Mouse (Mus musculus) midbrain, embryonic 15.5 days (tissue): ENCODE measurements around the gene Zhx3. TPM values are rescaled to one million over a fixed set of nuclear protein-coding genes. Genes with fewer than 3 reads are reported as not detected.

Experiments used
- ATAC-seq: fragments of 200-750 bp; cut with Nextera tagmentation; replicated peaks from 2 replicates; pipeline ENCODE4 v1.8.0; 2017; ENCODE audit warnings: moderate TSS enrichment
- H3K27ac ChIP-seq: fragments of 300-500 bp; sonication (generic); 2 replicates; pipeline ENCODE4 v1.5.1; 2015; ENCODE audit warnings: mild to moderate bottlenecking, inconsistent platforms
- H3K27me3 ChIP-seq: fragments of 300-500 bp; sonication (generic); replicated peaks from 2 replicates; pipeline ENCODE4 v1.6.1; 2015; ENCODE audit warnings: inconsistent platforms
- H3K36me3 ChIP-seq: fragments of 300-500 bp; sonication (generic); replicated peaks from 2 replicates; pipeline ENCODE4 v1.6.1; 2015; ENCODE audit warnings: inconsistent platforms
- H3K4me1 ChIP-seq: fragments of 300-500 bp; sonication (generic); 2 replicates; pipeline ENCODE4 v1.6.1; 2015; ENCODE audit warnings: inconsistent platforms
- H3K4me2 ChIP-seq: fragments of 300-500 bp; sonication (generic); 2 replicates; pipeline ENCODE4 v1.6.1; 2015; ENCODE audit warnings: inconsistent platforms, mild to moderate bottlenecking, moderate library complexity
- H3K4me3 ChIP-seq: fragments of 300-500 bp; sonication (generic); 2 replicates; pipeline ENCODE4 v1.5.1; 2015; ENCODE audit warnings: mild to moderate bottlenecking, inconsistent platforms
- H3K9ac ChIP-seq: fragments of 300-500 bp; sonication (generic); 2 replicates; pipeline ENCODE4 v1.6.1; 2015; ENCODE audit warnings: mild to moderate bottlenecking, inconsistent platforms
- H3K9me3 ChIP-seq: fragments of 300-500 bp; sonication (generic); 2 replicates; pipeline ENCODE4 v1.6.1; 2016; ENCODE audit warnings: inconsistent platforms
- whole genome bisulfite sequencing: fragments of 180-500 bp; shearing (Covaris S2); methylation state at CpG from one replicate; pipeline ENCODE4 v1.1.7; 2015; ENCODE audit warnings: mixed read lengths; 5-methylcytosine and 5-hydroxymethylcytosine counted together
- polyA plus RNA-seq: library from polyadenylated mRNA; unstranded; fragments of >200 nt; fragmentation: Nextera tagmentation; extraction: Ambion mirVana; gene quantifications from 2 replicates; pipeline ENCODE4 v1.2.1, GENCODE M21; 2015

Zhx3 gene
- polyA plus RNA-seq, 1 experiment from 2014 or later, result 22.5 TPM

DNA sequence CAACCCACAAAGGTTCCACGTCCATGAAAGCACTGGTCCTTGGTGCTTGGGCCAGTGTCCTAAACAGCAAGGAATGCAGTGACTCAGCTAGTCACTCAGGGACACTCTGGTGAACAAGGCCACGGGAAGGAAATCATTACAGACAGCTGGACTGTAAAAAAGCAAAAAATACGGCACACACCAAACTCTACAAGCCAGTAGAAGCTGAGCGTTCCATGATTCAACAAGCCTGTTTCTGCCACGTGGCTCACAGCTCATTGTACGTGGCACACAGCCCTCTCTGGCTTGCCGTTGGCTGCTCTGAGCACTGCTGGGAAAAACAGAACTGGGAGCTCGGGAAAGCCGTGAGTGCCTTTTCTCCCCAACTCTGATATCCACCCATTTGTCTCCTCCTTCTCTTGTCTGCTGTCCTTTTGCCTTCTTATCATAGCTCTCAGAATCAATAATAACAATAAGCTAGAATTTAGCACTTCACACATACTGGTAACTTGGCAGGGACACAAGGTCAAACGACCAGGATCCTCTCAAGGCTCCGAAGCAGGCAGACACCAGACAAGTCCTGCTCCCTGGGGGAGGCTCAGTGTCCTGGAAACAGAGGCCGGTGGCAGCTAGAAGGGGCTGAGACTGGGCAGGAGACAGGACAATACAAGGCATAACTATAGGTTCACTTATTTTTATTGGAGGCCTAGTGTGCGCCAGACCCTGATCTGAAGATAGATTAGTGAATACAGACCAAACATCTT lies 7.8 kb upstream of the Zhx3 start, which contains the start of gene Lpin3:
Gene Lpin3, plus strand, starts transcription at position 218 of the 743 bp plus-strand sequence.
- WGBS, result 73% methylated on average over 13 of the region's 13 CpGs
- no peak for ATAC-seq
- 0 out of 2 replicates have a peak, but pooled peaks cover 2% of the 10 kb centered on the region for H3K27me3 ChIP-seq
- H3K4me1 ChIP-seq, result no peaks in the 10 kb centered on the region
- no peaks in the 10 kb centered on the region for H3K9me3 ChIP-seq
- H3K4me2 ChIP-seq, result no peak within 1 kb of the TSS
- no peak within 1 kb of the TSS for H3K27ac ChIP-seq
- H3K36me3 ChIP-seq, result no peaks in the 10 kb centered on the region
- H3K9ac ChIP-seq, result no peak within 1 kb of the TSS
- no peak within 1 kb of the TSS for H3K4me3 ChIP-seq

DNA sequence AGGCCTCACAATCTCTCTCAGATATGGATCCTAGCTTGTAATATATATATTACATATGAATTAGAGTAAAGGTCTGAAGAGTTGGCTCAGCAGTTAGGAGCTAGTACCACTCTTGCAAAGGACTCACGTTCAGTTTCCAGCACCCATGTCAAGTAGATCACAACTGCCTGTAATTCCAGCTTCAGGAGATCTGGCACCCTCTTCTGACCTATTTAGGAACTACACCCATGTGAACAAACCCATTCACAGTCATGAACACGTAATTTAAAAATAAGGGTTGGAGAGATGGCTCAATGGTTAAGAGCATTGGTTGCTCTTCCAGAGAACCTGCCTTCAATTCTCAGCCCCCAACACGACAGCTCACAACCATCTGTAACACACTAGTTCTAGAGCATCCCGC lies 3.3 kb upstream of the Zhx3 start:
- Histone ChIP-seq H3K36me3 (no peaks in the 10 kb centered on the region), H3K4me3 (no peak overlapping the region), H3K9ac (no peak overlapping the region), H3K27ac (no peak overlapping the region), H3K4me2 (no peak overlapping the region), H3K27me3 (no peaks in the 10 kb centered on the region), H3K9me3 (no peaks in the 10 kb centered on the region), H3K4me1 (peaks cover 16% of the 10 kb centered on the region)
- ATAC-seq, result no peak
- WGBS, result 87% methylated on average over 4 of the region's 4 CpGs

- Histone ChIP-seq H3K4me1 (peaks cover 24% of the 10 kb centered on the region), H3K27ac (no peak overlapping the region), H3K9me3 (no peaks in the 10 kb centered on the region), H3K36me3 (no peaks in the 10 kb centered on the region), H3K27me3 (no peaks in the 10 kb centered on the region), H3K4me3 (no peak overlapping the region), H3K9ac (no peak overlapping the region), H3K4me2 (no peak overlapping the region)
- WGBS, result 85% methylated on average over 5 of the region's 5 CpGs
- ATAC-seq, result no peak
Measured at GRCm38 (mm10) chr2:160874231-160874877, 1.6 kb upstream of the Zhx3 start.

DNA sequence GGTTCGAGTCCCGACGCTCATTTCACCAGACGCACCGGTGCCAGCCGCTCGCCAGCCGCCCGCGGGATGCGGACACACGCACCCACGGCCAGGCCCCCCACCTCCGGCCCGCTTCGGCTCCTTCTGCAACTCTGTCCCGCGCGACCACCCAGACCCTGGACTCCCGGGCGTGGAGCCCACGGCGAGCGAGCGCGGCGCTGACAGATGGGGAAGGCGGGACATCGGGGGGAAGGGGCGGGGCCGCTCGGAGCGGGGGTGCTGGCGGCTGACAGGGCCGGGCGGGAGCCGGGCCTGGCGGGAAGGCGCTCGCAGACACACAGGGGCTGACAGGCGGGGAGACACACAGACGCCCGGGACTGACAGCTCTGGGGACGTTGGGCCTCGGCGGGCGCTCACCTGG lies 403 bp downstream of the Zhx3 start:
- Histone ChIP-seq H3K4me3 (peak overlapping the region; percentile 71), H3K27me3 (no peaks in the 10 kb centered on the region), H3K9me3 (no peaks in the 10 kb centered on the region), H3K36me3 (no peaks in the 10 kb centered on the region), H3K27ac (peak overlapping the region; percentile 96), H3K4me1 (peaks cover 27% of the 10 kb centered on the region), H3K9ac (peak overlapping the region; percentile 89), H3K4me2 (peak overlapping the region; percentile 59)
- under 1% methylated on average over 40 of the region's 47 CpGs for WGBS
- peak; percentile 93 for ATAC-seq

DNA sequence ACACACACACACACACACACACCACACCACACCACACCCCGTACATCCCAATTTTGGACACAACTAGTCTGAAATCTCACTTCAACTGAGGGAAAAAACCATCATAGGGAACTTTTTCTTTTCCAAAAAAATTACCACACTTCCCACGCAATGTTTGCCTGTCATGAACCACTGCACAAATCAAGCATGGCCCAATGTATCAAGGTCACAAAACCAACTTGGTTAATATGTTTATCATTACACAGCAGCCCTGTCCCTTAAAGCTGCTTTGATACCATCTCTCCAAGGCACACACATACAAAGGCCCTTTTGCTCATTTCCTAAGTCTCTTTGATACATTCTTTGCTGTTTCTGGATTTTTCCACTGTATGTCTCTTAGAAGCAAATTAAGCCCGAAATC lies 1.5 kb downstream of the Zhx3 start:
- ATAC-seq, result no peak
- peak overlapping the region; percentile 4; the same call in 1 of the 2 replicates for H3K4me3 ChIP-seq
- no peaks in the 10 kb centered on the region for H3K36me3 ChIP-seq
- WGBS, result 83% methylated on average over 3 of the region's 3 CpGs
- no peak overlapping the region for H3K9ac ChIP-seq
- peak overlapping the region; percentile 37 for H3K4me2 ChIP-seq
- no peaks in the 10 kb centered on the region for H3K27me3 ChIP-seq
- H3K4me1 ChIP-seq, result peaks cover 27% of the 10 kb centered on the region
- no peaks in the 10 kb centered on the region for H3K9me3 ChIP-seq
- no peak overlapping the region for H3K27ac ChIP-seq

GRCm38 (mm10) chr2:160869446-160869845 lies 3.4 kb downstream of the Zhx3 start:
- 82% methylated on average over 3 of the region's 3 CpGs for WGBS
- peaks cover 27% of the 10 kb centered on the region for H3K4me1 ChIP-seq
- H3K27me3 ChIP-seq, result no peaks in the 10 kb centered on the region
- H3K36me3 ChIP-seq, result no peaks in the 10 kb centered on the region
- ATAC-seq, result no peak
- H3K27ac ChIP-seq, result no peak overlapping the region
- no peak overlapping the region for H3K4me3 ChIP-seq
- H3K4me2 ChIP-seq, result no peak overlapping the region
- H3K9me3 ChIP-seq, result no peaks in the 10 kb centered on the region
- H3K9ac ChIP-seq, result no peak overlapping the region

GRCm38 (mm10) chr2:160865266-160865665 lies 7.5 kb downstream of the Zhx3 start:
- 75% methylated on average over 2 of the region's 2 CpGs for WGBS
- 0 out of 2 replicates have a peak, but pooled peaks cover 4% of the 10 kb centered on the region for H3K4me1 ChIP-seq
- no peak overlapping the region for H3K27ac ChIP-seq
- H3K9me3 ChIP-seq, result no peaks in the 10 kb centered on the region
- no peaks in the 10 kb centered on the region for H3K27me3 ChIP-seq
- no peak overlapping the region for H3K9ac ChIP-seq
- H3K4me3 ChIP-seq, result no peak overlapping the region
- no peaks in the 10 kb centered on the region for H3K36me3 ChIP-seq
- H3K4me2 ChIP-seq, result no peak overlapping the region
- no peak for ATAC-seq

DNA sequence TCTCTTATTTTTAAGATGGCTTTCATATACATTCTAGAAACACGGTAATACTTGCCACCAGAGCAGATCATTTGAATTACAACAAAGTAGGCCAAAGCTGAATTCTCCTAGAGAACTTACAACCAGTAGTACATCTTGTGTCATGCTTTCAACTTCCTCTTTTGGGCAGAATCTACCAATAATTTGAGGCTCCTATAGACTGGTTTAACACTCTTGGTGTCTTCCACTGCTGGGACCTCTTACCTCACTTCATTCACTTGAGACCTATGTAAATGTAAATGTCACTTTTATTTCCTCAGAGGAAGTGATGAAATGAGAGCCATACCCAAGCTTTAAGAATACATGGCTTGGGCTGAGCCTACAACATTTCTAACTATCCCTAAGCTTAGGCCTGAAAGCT lies 8.7 kb downstream of the Zhx3 start:
- H3K4me1 ChIP-seq, result 0 out of 2 replicates have a peak, but pooled peaks cover 2% of the 10 kb centered on the region
- WGBS, result 95% methylated on average over 1 of the region's 1 CpGs
- no peaks in the 10 kb centered on the region for H3K9me3 ChIP-seq
- no peak overlapping the region for H3K4me3 ChIP-seq
- H3K27ac ChIP-seq, result no peak overlapping the region
- no peak for ATAC-seq
- H3K36me3 ChIP-seq, result no peaks in the 10 kb centered on the region
- H3K27me3 ChIP-seq, result no peaks in the 10 kb centered on the region
- H3K9ac ChIP-seq, result no peak overlapping the region
- H3K4me2 ChIP-seq, result no peak overlapping the region

DNA sequence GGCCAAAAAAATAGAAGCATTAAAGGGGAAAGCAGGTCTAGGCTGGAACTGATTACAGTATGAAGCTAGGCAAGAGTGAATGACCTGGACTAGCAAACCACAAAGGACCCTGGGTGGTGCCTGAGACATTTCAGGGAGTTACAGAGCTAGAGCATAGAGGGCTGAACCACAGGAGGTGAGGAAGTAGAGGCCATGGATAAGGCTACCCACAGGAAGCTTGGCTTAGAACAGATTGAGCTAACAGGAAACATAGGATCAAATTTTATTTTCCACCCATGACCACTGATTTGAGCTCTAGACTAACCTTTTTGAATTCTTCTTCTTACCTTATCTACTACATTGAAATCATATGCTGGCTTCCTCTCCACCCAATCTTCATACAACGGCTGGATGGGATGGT lies 12.4 kb downstream of the Zhx3 start:
- Histone ChIP-seq H3K4me3 (no peak overlapping the region), H3K4me1 (no peaks in the 10 kb centered on the region), H3K4me2 (no peak overlapping the region), H3K27ac (no peak overlapping the region), H3K36me3 (no peaks in the 10 kb centered on the region), H3K9me3 (no peaks in the 10 kb centered on the region), H3K9ac (no peak overlapping the region), H3K27me3 (no peaks in the 10 kb centered on the region)
- 93% methylated on average over 1 of the region's 1 CpGs for WGBS
- ATAC-seq, result no peak

DNA sequence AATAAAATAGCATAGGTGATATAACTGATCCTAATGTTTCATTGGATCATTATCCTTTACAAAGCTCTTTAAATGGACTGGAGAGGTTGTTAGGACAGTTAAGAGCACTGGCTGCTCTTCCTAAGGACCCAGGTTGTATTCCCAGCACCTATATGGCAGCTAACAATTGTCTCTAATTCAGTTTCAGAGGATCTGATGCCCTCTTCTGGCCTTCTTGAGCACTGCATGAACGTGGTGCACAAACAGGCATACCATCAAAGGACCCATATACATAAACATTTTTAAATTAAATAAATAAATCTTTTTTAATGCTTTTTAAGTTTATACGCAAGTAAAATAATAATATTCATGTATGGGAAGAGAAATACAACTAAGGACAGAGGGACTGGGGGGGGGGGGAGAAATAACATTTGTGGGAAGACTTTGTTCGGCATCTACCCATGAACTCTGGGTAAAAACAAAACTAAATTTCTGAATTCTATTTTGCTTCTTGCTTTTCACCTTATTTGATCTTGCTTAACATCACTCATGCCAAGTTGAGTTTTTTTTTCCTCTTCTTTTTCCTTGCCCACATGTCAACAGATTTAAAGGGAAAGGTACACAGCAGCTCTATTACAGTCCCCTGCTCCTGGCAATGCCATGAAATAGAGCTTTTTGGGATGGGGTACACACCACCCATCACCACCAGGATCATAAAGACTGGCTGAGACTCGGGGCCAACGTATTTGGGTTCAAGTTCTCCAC lies 16.3 kb downstream of the Zhx3 start:
- no peaks in the 10 kb centered on the region for H3K9me3 ChIP-seq
- H3K4me1 ChIP-seq, result no peaks in the 10 kb centered on the region
- H3K36me3 ChIP-seq, result no peaks in the 10 kb centered on the region
- H3K4me2 ChIP-seq, result no peak overlapping the region
- H3K4me3 ChIP-seq, result no peak overlapping the region
- WGBS, result 84% methylated on average over 5 of the region's 5 CpGs
- H3K9ac ChIP-seq, result no peak overlapping the region
- H3K27ac ChIP-seq, result no peak overlapping the region
- ATAC-seq, result no peak
- no peaks in the 10 kb centered on the region for H3K27me3 ChIP-seq

DNA sequence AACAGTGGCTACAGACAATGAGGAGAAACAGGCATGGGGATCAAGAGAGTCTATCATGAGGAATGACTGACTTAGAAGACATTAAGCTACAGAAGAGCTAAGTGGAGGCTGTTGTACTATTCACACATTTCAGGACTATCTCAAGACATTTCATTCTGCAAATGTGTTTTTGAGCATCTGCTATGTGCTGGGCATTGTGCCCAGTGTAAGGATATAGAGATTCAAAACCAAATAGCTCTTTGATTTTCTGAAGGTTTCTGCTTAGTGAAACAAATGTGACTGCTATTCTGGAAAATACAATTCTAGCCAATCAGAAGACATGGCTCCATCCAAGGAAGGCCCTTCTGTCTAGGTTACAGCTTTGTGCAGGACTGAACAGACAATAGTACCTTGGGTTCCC lies 18.1 kb downstream of the Zhx3 start:
- Histone ChIP-seq H3K27me3 (no peaks in the 10 kb centered on the region), H3K4me2 (no peak overlapping the region), H3K9ac (no peak overlapping the region), H3K4me1 (no peaks in the 10 kb centered on the region), H3K36me3 (no peaks in the 10 kb centered on the region), H3K27ac (no peak overlapping the region), H3K4me3 (no peak overlapping the region), H3K9me3 (no peaks in the 10 kb centered on the region)
- no peak for ATAC-seq

GRCm38 (mm10) chr2:160850360-160850759 lies 22.4 kb downstream of the Zhx3 start:
- Histone ChIP-seq H3K4me3 (no peak overlapping the region), H3K9me3 (no peaks in the 10 kb centered on the region), H3K36me3 (no peaks in the 10 kb centered on the region), H3K9ac (no peak overlapping the region), H3K4me2 (no peak overlapping the region), H3K4me1 (no peaks in the 10 kb centered on the region), H3K27me3 (no peaks in the 10 kb centered on the region), H3K27ac (no peak overlapping the region)
- 86% methylated on average over 3 of the region's 3 CpGs for WGBS
- ATAC-seq, result no peak
